Mouse (Mus musculus) heart, postnatal 0 days (tissue): Measurements from ENCODE around the gene Padi3. TPM values are rescaled to one million over a fixed set of nuclear protein-coding genes. Genes with fewer than 3 reads are reported as not detected.

Source experiments
- ATAC-seq: fragments of 200-750 bp; cut with Nextera tagmentation; 2 replicates; pipeline ENCODE4 v1.8.0; 2017; ENCODE audit warnings: low read depth, moderate number of reproducible peaks, moderate library complexity; ENCODE audit not compliant: insufficient read depth
- DNase-seq: peaks from one replicate; pipeline ENCODE4 v3.0.0-alpha.2; 2016; ENCODE audit warnings: low spot score
- H3K27ac ChIP-seq: fragments of 300-500 bp; sonication (generic); 2 replicates; pipeline ENCODE4 v1.5.1; 2014; ENCODE audit warnings: low read depth, mild to moderate bottlenecking
- H3K27me3 ChIP-seq: fragments of 300-500 bp; sonication (generic); 2 replicates; pipeline ENCODE4 v1.6.1; 2014; ENCODE audit warnings: low read length, mixed read lengths; ENCODE audit not compliant: control insufficient read depth, insufficient read depth
- H3K36me3 ChIP-seq: fragments of 300-500 bp; sonication (generic); replicated peaks from 2 replicates; pipeline ENCODE4 v1.6.1; 2014; ENCODE audit warnings: low read length, mixed read lengths; ENCODE audit not compliant: control insufficient read depth, insufficient read depth
- H3K4me1 ChIP-seq: fragments of 300-500 bp; sonication (generic); 2 replicates; pipeline ENCODE4 v1.6.1; 2014; ENCODE audit warnings: antibody characterized with exemption; ENCODE audit not compliant: control insufficient read depth, insufficient read depth
- H3K4me2 ChIP-seq: fragments of 300-500 bp; sonication (generic); 2 replicates; pipeline ENCODE4 v1.6.1; 2014; ENCODE audit warnings: low read depth, mild to moderate bottlenecking, low read length, moderate library complexity
- H3K4me3 ChIP-seq: fragments of 300-500 bp; sonication (generic); 2 replicates; pipeline ENCODE4 v1.5.1; 2014; ENCODE audit warnings: low read depth, low read length
- H3K9ac ChIP-seq: fragments of 300-500 bp; sonication (generic); replicated peaks from 2 replicates; pipeline ENCODE4 v1.6.1; 2014; ENCODE audit warnings: low read depth, low read length, mixed read lengths
- H3K9me3 ChIP-seq: fragments of 300-500 bp; sonication (generic); replicated peaks from 2 replicates; pipeline ENCODE4 v1.6.1; 2016; ENCODE audit warnings: low read length; ENCODE audit not compliant: control insufficient read depth
- CTCF ChIP-seq: IDR thresholded peaks from 2 replicates; pipeline ENCODE4 v1.5.1; 2016; ENCODE audit warnings: antibody characterized with exemption, control low read depth, low read depth
- EP300 ChIP-seq: IDR thresholded peaks from 2 replicates; pipeline ENCODE4 v1.6.1; 2016; ENCODE audit warnings: antibody characterized with exemption, low read depth
- WGBS: fragments of 180-500 bp; shearing (Covaris S2); extraction: QIAGEN DNeasy Blood & Tissue Kit; methylation state at CpG from one replicate; pipeline ENCODE4 v1.1.7; 2014; 5-methylcytosine and 5-hydroxymethylcytosine counted together
- polyA plus RNA-seq: library from polyadenylated mRNA; unstranded; fragments of >200 nt; fragmentation: Nextera tagmentation; extraction: Ambion mirVana; gene quantifications from 2 replicates; pipeline ENCODE4 v1.2.1, GENCODE M21; 2015
- total RNA-seq: library from RNA; depleted of rRNA; stranded (reverse); fragments of >200 nt; gene quantifications from 2 replicates; pipeline ENCODE4 v1.2.3, GENCODE M21; 2014; ENCODE audit warnings: low replicate concordance

Padi3 gene
- total and polyA plus RNA-seq, 2 experiments from 2014 or later = 0.04 to 0.11 TPM

- peaks cover 17% of the 10 kb centered on the region for H3K4me1 ChIP-seq
- no peak overlapping the region for H3K4me2 ChIP-seq
- DNase-seq (no peak), ATAC-seq (no peak)
- H3K9ac ChIP-seq = no peak overlapping the region
- no peaks in the 10 kb centered on the region for H3K9me3 ChIP-seq
- H3K36me3 ChIP-seq = no peaks in the 10 kb centered on the region
- no peak overlapping the region for H3K4me3 ChIP-seq
- 13% methylated on average over 9 of the region's 14 CpGs for WGBS
- H3K27ac ChIP-seq = no peak overlapping the region
- H3K27me3 ChIP-seq = peaks cover 11% of the 10 kb centered on the region; the same call in 1 of the 2 replicates
- TF ChIP-seq CTCF = no peak
- TF ChIP-seq EP300 = no peak
These were observed 2.2 kb upstream of the Padi3 start for GRCm38 (mm10) chr4:140812609-140813008.

- no peak overlapping the region for H3K4me2 ChIP-seq
These were observed 1.7 kb upstream of the Padi3 start for GRCm38 (mm10) chr4:140812191-140812590.

DNA sequence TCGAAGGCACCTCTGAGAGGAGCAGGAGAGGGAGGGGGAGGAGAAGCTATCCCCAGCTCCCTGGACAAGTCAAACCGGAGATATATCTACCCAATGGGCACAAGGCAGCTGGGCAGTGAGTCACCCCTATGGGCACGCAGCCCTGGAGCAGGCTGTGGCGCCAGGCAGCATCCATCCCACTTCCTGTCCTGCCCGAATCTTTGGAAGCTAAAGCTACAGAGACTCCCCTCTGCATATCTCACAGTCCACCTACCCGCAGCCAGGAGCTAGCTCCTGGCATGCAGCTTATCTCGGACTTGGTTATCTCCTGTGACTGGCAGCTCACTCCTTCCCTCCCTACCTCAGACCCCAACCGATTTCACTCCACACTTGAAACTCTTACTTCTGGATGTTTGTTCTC lies 1.3 kb downstream of the Padi3 start:
- WGBS = 24% methylated on average over 7 of the region's 8 CpGs
- Histone ChIP-seq H3K27ac (no peak overlapping the region), H3K9ac (no peak overlapping the region), H3K4me1 (peaks cover 18% of the 10 kb centered on the region), H3K4me3 (no peak overlapping the region), H3K4me2 (no peak overlapping the region), H3K9me3 (no peaks in the 10 kb centered on the region), H3K27me3 (peaks cover 6% of the 10 kb centered on the region; the same call in 1 of the 2 replicates), H3K36me3 (no peaks in the 10 kb centered on the region)
- no peak for TF ChIP-seq EP300
- no peak for TF ChIP-seq CTCF
- DNase-seq (no peak), ATAC-seq (no peak)

More at GRCm38 (mm10) chr4:140812191-140812590, 1.7 kb upstream of the Padi3 start:
- 13% methylated on average over 8 of the region's 8 CpGs for WGBS
- DNase-seq (no peak), ATAC-seq (0 out of 2 replicates have a peak, but pooled peaks have one; percentile 16)
- Histone ChIP-seq H3K4me3 (no peak overlapping the region), H3K9me3 (no peaks in the 10 kb centered on the region), H3K36me3 (no peaks in the 10 kb centered on the region), H3K27me3 (peaks cover 11% of the 10 kb centered on the region; the same call in 1 of the 2 replicates), H3K4me1 (peaks cover 17% of the 10 kb centered on the region), H3K9ac (no peak overlapping the region), H3K27ac (no peak overlapping the region)
- TF ChIP-seq CTCF (no peak), EP300 (no peak)

DNA sequence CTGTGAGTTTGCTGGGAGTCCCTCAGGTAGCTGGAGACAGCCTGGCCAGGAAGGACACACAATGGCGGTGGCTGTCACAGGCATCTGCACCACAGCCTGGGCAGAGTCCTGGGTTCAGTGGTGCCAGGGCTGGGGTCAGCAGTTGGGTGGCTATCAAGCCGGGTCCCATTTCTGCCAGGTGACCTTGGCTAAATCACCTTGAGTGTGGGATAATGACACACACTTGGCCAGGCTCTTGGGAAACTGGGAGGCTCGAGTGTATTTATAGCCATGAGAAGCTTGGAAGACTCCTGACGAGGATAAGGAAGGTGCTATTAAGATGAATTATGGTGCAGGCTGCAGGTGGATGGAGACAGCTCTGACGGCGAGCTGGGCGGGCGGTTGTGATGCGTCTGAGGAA lies 5.8 kb downstream of the Padi3 start:
- no peak overlapping the region for H3K27ac ChIP-seq
- no peak overlapping the region for H3K9ac ChIP-seq
- H3K27me3 ChIP-seq = 0 out of 2 replicates have a peak, but pooled peaks cover 3% of the 10 kb centered on the region
- no peaks in the 10 kb centered on the region for H3K9me3 ChIP-seq
- ATAC-seq (no peak), DNase-seq (no peak)
- peaks cover 7% of the 10 kb centered on the region for H3K4me1 ChIP-seq
- H3K36me3 ChIP-seq = no peaks in the 10 kb centered on the region
- 64% methylated on average over 9 of the region's 9 CpGs for WGBS
- H3K4me3 ChIP-seq = no peak overlapping the region
- TF ChIP-seq EP300 (no peak), CTCF (no peak)
- no peak overlapping the region for H3K4me2 ChIP-seq

DNA sequence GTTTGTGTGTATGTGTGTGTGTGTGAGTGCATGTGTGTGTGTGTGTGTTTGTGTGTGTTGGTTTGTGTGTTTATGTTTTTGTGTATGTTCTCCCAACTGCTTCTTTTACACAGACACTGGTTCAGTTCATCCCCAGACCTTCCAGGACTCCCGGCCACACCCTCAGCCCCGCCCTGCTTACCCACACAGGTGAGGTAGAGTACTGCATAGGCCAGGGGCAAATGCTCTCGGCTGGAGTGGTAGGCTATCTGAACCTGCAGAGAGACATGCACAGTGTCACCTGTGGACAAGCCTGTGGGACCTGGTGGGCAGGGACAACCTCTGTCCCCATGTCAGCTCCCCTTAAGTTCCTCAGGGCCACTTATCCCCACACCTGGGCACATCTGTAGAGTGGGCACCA lies 9.1 kb downstream of the Padi3 start:
- WGBS = 73% methylated on average over 3 of the region's 3 CpGs
- Histone ChIP-seq H3K4me3 (no peak overlapping the region), H3K4me2 (no peak overlapping the region), H3K27ac (no peak overlapping the region), H3K4me1 (peaks cover 7% of the 10 kb centered on the region), H3K36me3 (no peaks in the 10 kb centered on the region), H3K9me3 (no peaks in the 10 kb centered on the region), H3K27me3 (no peaks in the 10 kb centered on the region), H3K9ac (no peak overlapping the region)
- TF ChIP-seq CTCF (no peak), EP300 (no peak)
- ATAC-seq (no peak), DNase-seq (no peak)

- no peak for DNase-seq
- 83% methylated on average over 3 of the region's 3 CpGs for WGBS
- H3K9ac ChIP-seq = no peak overlapping the region
- no peaks in the 10 kb centered on the region for H3K27me3 ChIP-seq
- no peak for ATAC-seq
- no peak overlapping the region for H3K4me3 ChIP-seq
- no peak overlapping the region for H3K4me2 ChIP-seq
- TF ChIP-seq CTCF (no peak), EP300 (no peak)
- H3K4me1 ChIP-seq = no peaks in the 10 kb centered on the region
- no peak overlapping the region for H3K27ac ChIP-seq
- no peaks in the 10 kb centered on the region for H3K36me3 ChIP-seq
- no peaks in the 10 kb centered on the region for H3K9me3 ChIP-seq
These were observed 13.7 kb downstream of the Padi3 start for GRCm38 (mm10) chr4:140796786-140797185.
